Mouse (Mus musculus) lung, postnatal 25 days (tissue): ENCODE results near the gene Rapgef4.
A peak's percentile ranks its signal among the peaks of the same experiment; 100 is the strongest.

ENCODE experiments used
- DNase-seq: peaks from one replicate; pipeline ENCODE4 v3.0.0; 2022; ENCODE audit warnings: low spot score

The Rapgef4 gene

DNA sequence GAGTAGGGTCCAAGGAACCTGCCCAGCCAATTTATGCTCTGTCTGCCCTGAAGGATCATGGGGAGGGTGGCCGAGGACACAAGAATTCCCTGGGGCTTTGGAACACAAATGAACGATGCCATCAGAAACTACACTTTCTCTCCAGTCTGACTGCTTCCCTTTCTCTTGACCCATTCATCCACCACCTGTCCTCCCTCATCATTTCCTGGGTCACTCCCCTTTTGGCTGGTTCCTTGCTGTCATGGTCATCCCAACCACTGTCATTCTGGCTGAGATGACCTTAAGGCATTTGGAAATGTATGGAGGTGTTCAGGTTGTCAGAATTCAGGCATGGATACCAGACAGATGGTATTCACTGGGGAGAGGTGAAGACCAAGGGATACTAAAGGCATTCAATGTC lies 200.4 kb downstream of the Rapgef4 start:
- no peak for DNase-seq

- no peak for DNase-seq
Observed at GRCm38 (mm10) chr2:72183751-72184150, 202.7 kb downstream of the Rapgef4 start.

GRCm38 (mm10) chr2:72196190-72196965 lies 215.3 kb downstream of the Rapgef4 start:
- DNase-seq: peak; percentile 48

- no peak for DNase-seq
Observed at GRCm38 (mm10) chr2:72197026-72197425, 216.0 kb downstream of the Rapgef4 start.

- no peak for DNase-seq
Observed at GRCm38 (mm10) chr2:72199451-72199850, 218.4 kb downstream of the Rapgef4 start.

DNA sequence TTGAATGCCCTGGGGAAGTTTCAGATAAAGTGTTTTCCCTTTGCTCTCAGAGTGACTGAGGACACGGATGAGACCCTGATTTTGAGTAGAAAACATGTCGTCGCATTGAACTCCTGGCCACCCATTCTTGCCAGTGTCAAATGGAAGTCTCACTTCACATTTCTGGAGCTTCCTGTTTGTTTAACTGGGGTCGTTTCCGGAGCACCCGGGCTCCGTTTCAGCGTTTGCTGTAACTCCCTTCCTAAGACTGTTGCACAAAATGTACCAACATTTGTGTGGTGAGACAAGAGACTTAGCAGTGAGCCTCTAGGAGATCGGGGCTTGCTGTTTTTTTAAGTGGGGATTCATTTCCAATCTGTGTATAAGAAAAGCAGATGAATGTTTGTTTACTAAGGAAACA lies 220.5 kb downstream of the Rapgef4 start:
- peak; percentile 43 for DNase-seq

DNA sequence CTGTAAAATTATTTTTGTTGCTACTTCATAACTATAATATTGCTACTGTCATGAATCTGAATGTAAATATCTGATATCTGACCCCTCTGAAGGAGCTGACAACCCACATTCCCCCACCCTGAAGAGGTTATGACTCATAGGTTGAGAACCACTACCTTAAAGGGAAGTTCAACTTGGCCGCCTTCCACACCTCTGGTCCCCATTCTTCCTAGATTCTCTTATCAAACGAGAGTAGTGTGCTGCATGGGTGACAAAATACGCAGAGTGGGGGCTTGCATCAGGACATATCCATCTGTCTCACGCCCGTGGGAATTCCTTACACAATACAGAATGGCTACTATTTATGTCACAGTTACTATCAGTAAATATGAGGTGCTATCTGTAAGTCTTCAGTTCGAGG lies 221.2 kb downstream of the Rapgef4 start:
- peak; percentile 31 for DNase-seq

DNA sequence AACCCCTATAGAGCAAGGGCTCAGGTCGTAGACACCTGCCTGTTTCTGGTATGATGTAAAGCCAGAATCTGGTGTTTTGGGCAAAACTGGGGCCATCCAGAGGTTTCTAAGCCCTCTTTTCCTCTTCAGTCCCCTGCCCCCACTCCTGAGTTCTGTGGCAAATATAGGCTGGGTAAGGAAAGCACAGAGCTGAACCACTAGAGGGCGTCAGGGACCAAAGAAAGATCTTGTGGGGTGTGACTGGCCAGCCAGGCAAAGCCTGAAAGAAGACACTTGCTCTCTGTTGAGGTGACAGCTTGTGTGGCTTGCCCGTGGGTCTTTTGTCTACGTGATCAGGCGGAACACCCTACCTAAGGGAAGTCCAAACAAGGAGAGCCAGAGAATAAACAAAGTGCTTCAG lies 222.6 kb downstream of the Rapgef4 start:
- DNase-seq: peak; percentile 83

DNA sequence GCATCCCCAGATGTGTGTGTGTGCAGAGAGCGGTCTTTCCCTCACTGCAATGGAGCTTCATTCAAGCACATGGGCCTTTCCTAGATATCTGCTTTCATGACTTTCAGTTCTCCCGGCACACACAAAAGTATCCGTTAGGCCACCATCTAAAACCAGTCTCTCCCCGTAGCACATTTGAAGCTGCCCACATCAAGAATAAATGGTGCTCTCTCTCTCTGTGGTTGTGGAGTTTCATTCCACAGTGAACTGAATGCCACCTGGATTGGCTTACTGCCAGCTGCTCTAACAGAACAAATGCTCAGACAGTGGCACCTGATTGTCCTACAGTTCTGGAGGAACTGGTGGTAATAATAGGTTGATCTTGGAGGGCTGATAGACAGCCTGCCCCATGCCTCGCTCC lies 224.8 kb downstream of the Rapgef4 start:
- no peak for DNase-seq

DNA sequence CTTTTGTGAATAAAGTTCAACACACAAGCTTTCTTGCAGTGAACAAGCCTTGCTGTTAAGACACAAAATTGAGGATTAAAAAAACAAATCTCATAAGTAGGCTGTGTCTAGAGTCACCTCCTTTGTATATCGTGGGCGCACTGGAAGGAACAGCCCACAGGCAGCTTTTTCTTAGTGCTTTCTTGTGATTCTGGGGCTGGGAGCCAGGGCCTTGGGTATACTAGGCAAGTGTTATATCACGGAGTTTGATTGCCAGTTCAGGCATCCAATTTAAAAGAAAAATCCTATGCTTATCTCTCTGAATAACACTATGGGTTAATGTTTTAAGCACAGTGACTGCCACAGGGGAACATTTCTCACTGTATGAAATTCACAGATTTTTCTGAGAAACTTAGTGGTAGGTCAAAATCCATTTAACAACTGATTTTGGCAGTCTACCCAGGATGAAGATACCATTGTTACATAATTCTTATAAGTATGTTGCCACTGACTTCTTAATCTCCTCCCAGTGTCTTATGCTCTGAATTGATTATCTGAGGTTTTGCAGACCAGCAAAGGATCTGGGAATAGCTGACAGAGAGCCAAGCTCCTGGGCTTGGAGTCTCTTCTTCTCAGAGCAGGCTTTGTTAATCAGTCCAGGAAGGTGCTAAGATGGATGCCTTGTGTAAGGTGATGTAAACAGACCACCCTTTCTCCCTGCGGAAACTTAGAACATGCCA lies 225.6 kb downstream of the Rapgef4 start:
- no peak for DNase-seq

DNA sequence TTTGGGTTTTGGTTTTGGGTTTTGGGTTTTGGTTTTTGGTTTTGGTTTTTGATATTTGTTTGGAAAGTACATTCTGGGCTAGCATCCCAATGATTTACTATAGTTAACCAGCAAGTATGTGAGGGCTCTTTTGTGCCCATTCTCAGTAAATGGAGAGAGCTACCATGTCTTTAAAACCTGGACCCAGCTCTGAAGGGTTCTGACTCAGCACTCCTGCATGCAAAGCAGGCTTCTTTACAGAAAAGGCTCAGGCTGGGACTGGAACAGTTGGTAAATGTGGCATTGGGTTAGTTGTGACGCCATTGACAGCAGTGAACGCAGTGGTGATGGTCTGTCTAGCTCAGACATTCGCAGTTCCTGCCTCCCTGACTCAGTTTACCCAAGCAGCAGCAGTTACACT lies 236.3 kb downstream of the Rapgef4 start:
- DNase-seq: no peak

GRCm38 (mm10) chr2:72219921-72220320 lies 238.9 kb downstream of the Rapgef4 start:
- DNase-seq: peak; percentile 49

- DNase-seq: no peak
Observed at GRCm38 (mm10) chr2:72221283-72221682, 240.2 kb downstream of the Rapgef4 start.

GRCm38 (mm10) chr2:72221706-72222105 lies 240.7 kb downstream of the Rapgef4 start:
- DNase-seq: no peak

DNA sequence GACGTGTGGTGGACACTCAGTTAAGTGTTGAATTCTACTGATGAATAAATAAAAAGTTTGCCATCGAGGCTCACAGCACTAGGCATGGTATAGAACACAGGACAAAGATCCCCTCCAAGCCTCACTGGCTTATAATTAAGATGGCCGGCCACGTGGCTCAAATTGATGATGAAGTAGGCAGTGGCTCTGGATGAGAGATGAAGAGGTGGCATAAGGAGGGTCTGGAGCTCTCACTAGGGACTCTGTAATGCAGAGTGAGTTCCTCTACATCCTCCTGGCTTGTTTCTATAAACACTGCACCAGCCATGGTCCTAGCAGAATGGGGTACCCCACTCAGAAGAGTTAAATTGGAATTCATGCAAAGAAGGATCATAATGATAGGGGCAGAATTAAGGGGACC lies 241.2 kb downstream of the Rapgef4 start:
- DNase-seq: no peak

GRCm38 (mm10) chr2:72222736-72223455 lies 241.9 kb downstream of the Rapgef4 start:
- no peak for DNase-seq

DNA sequence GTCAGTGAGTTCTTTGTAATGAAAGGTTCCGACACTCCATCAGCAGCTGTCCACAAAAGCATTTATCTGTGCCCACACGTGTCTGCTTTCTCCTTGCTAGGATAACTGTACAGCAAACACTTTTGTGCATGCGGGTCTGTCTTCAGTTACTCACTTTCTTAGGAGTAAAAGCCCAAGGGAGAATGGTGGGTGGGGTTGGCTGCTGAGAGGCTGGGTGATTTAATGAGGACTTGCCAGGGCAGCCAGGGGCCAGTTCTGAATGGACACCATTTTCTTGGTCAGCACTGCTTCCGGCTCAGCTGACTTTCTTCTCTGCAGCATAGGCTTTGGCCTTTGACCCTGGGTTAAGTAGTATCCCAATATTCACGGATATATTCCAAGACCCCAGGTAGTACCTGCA lies 242.4 kb downstream of the Rapgef4 start:
- no peak for DNase-seq

GRCm38 (mm10) chr2:72226006-72226405 lies 245.0 kb downstream of the Rapgef4 start:
- DNase-seq: no peak

DNA sequence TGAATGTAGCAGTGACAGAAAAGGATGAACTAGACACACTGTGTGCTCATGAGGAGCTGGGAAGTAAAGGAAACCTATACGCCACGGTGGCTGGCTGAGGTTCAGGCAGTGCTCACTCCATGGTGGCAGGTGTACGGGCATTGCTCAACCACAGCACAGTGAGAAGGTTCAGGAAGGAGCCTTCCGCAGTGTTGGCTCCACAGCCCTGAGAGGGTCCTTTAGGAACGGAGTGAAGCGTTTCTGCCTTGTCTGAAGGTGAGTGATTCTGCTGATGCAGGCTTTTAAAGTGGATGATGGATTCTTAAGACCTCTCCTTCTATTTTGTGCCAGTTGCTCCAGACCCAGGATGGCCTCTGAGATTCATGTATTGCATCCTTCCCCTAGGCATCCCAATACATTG lies 246.4 kb downstream of the Rapgef4 start:
- no peak for DNase-seq

- DNase-seq: no peak
Observed at GRCm38 (mm10) chr2:72228881-72229280, 247.8 kb downstream of the Rapgef4 start.

DNA sequence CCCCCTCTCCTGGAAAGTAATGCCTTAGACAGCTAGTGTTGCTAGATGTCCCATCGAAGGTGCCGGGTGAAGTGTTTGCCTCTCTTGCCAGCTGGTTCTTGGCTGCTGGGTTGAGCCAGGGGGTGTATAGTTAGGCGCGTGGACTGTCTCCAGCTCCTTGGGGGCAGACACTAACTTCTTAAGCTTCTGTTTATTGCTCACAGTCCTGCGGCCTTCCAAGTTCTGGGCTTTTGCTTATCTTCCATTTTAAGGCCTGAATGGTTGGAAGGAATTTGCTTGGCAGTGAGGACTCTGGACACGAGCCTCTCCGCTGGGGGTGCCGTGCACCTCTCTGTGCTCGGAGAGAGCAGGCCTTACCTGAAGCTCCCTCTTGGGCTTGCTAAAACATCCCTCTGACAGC lies 249.5 kb downstream of the Rapgef4 start:
- no peak for DNase-seq

DNA sequence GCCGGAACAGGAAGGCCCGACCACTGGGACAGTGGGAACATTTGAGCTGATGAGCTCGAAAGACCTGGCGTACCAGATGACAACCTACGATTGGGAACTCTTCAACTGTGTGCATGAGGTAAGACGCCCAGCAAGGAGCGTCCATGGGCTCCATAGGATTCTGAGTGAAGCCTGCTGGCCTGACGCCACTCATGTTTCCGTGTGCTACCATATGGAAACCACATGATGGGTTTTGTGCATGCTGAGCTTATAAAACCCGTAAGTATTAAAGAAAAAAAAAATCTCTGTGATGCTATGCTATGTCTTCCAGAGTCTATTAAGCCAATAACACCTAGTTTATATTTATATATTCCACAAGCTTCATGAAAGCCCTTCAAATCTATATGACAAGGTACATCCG lies 253.0 kb downstream of the Rapgef4 start:
- DNase-seq: no peak

GRCm38 (mm10) chr2:72234943-72235342 lies 253.9 kb downstream of the Rapgef4 start:
- DNase-seq: peak; percentile 81
